Mouse (Mus musculus) small intestine, adult 10 weeks (tissue): ENCODE measurements around the gene Gm3238. TPM values are rescaled to one million over a fixed set of nuclear protein-coding genes. Genes with fewer than 3 reads are reported as not detected.

Experiments
- polyA plus RNA-seq: library from polyadenylated mRNA; stranded (reverse); fragments of 350-450 nt; fragmentation: Illumina TruSeq; extraction: RNeasy Lipid Tissue Mini Kit (QIAGEN cat#74804); gene quantifications from one replicate; pipeline ENCODE4 v1.2.3, GENCODE M21; 2014; ENCODE audit warnings: low replicate concordance

Gene Gm3238
- polyA plus RNA-seq = not detected

GRCm38 (mm10) chr10:77771225-77771624 lies at the start of gene Gm3238:
Gene Gm3238 (minus strand): TSS chr10:77771325.

DNA sequence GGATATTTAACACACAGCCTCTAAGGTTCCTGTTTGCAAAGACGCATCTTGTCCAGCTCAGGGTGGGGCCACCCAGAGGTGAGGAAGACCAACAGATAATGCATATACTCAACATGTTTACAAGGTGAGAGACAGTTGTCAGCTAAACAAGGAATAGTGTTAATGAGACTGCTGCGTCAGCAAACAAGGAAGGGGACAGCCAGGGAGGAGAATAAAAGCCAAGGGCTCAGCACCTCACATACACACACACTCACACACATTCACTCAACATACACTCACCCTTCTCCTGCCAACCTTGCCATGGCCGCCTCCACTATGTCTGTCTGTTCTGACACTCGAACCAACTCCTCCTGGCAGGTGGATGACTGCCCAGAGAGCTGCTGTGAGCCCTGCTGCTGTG lies 43.3 kb upstream of the Gm3238 start, which contains the start of gene Gm2696:
Gene Gm2696 (plus strand): TSS at position 301 of the 400 bp plus-strand sequence.

DNA sequence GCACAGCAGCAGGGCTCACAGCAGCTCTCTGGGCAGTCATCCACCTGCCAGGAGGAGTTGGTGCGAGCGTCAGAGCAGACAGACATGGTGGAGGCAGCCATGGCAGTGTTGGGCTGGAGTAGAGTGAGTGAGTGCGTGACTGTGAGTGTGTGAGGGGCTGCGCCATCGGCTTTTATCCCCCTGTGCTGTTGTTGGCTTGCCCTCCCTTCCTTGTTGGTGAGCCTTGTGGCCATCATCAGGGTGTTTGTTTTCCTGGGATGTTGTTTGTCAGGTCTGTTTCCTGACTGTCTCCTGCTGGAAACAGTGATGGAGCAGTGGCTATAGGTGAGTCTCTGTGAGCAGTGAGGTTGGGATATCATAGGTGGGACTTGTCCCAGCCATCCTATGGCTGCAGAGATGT lies 40.6 kb upstream of the Gm3238 start, which contains the start of gene Gm9507:
Gene Gm9507 (minus strand): TSS at position 101 of the 400 bp plus-strand sequence.

DNA sequence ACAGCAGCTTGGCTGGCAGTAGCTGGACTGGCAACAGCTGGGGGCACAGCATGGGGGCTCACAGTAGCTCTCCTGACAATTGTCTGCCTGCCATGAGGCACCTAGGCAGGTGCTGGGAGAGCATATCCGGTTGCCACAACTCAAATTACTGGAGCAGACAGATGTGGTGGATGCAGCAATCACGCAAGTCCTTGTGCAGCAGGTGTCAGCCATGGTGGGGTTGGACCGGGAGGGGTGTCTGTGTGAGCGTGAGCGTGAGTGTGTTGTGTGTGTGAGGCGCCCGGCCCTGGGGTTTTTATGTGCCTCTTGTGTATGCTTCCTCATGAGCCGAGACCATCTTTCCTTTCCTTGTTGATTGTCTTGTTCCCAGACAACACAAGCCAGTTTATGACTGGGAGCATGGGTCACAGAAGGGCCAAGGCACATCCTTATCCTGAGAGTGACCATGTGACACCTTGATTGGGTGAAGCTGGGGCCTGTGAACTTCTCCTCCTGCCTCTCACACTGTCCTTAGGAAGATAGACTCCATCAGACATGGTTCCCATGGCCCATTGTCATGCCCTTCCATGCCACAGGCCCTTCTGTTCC lies 27.9 kb upstream of the Gm3238 start, which contains the start of gene Gm19668:
Gene Gm19668 (minus strand): TSS at position 213 of the 588 bp plus-strand sequence.

DNA sequence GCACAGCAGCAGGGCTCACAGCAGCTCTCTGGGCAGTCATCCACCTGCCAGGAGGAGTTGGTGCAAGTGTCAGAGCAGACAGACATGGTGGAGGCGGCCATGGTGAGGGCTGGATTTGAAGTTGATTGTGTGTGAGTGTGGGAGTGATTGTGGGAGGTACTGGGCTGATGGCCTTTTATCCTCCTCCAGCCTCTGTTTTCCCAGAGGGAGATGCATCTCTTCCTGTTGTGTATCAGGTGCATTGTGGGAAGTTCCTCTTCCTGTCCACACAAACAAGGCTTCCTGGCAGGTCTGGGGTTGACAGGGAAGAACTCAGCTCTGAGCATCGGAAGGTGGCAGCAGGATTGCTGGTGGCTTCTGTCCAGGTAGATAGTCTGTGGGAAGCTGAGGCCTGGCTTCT lies 23.9 kb upstream of the Gm3238 start, which contains the start of gene Gm9639:
Gene Gm9639 (minus strand): TSS at position 101 of the 400 bp plus-strand sequence.

DNA sequence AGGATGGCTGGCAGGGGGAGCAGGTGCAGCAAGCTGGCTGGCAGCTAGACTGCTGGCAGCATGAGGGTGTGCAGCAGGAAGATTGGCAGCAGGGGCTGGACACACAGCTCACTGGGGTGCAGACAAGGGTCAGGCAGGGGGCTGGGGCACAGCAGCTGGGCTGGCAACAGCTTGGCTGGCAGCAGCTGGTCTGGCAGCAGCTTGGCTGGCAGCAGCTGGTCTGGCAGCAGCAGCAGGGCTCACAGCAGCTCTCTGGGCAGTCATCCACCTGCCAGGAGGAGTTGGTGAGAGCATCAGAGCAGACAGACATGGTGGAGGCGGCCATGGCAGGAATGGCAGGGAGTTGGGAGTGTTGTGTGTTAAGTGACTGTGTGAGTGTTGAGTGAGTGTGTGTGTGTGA lies 16.8 kb upstream of the Gm3238 start, which contains the start of gene Gm7137:
Gene Gm7137 (minus strand): TSS at position 325 of the 400 bp plus-strand sequence.

GRCm38 (mm10) chr10:77782442-77782841 lies 11.3 kb upstream of the Gm3238 start, which contains the start of gene Gm3250:
Gene Gm3250 (minus strand): TSS chr10:77782542.

GRCm38 (mm10) chr10:77776844-77777243 lies 5.7 kb upstream of the Gm3238 start, which contains the start of gene Gm7138:
Gene Gm7138 (minus strand): TSS chr10:77776944.

GRCm38 (mm10) chr10:77759582-77759981 lies 11.5 kb downstream of the Gm3238 start, which contains the start of gene Gm3233:
Gene Gm3233 (minus strand): TSS chr10:77759682.

DNA sequence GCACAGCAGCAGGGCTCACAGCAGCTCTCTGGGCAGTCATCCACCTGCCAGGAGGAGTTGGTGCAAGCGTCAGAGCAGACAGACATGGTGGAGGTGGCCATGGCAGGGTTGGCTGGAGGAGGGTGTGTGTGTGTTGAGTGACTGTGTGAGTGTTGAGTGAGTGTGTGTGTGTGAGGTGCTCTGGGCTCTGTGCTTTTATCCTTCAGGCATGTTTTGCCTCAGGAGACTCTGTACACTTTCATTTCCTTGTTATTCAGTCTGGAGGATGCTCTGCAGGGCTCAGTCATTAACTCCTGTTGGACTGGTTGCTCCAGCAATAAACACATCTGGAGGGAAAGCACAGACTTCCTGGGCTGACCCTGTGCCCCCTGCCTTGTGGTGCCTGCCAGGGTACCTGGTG lies 19.9 kb downstream of the Gm3238 start, which contains the start of gene Gm9736:
Gene Gm9736 (minus strand): TSS at position 101 of the 400 bp plus-strand sequence.

DNA sequence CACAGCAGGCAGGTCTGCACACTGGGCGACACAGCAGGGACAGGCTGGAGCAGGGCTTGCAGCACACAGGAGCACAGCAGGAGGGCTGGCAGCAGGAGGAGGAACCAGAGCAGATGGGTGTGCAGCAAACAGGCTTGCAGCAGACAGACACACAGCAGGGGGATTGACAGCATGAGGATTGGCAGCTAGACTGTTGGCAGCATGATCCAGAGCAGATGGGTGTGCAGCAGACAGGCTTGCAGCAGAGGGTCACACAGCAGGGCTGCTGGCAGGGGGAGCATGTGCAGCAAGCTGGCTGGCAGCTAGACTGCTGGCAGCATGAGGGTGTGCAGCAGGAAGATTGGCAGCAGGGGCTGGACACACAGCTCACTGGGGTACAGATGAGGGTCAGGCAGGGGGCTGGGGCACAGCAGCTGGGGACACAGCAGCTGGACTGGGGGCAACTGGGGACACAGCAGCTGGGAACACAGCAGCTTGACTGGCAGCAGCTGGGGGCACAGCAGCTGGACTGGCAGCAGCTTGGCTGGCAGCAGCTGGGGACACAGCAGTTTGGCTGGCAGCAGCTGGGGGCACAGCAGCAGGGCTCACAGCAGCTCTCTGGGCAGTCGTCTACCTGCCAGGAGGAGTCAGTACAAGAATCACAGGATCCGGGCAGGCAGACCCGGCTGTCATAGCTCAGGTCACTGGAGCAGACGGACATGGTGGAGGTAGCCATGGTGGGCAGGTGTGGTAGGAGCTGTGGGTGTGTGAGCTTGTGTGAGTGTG lies 29.0 kb downstream of the Gm3238 start, which contains the start of gene Gm18596:
Gene Gm18596 (minus strand): TSS at position 715 of the 765 bp plus-strand sequence.

DNA sequence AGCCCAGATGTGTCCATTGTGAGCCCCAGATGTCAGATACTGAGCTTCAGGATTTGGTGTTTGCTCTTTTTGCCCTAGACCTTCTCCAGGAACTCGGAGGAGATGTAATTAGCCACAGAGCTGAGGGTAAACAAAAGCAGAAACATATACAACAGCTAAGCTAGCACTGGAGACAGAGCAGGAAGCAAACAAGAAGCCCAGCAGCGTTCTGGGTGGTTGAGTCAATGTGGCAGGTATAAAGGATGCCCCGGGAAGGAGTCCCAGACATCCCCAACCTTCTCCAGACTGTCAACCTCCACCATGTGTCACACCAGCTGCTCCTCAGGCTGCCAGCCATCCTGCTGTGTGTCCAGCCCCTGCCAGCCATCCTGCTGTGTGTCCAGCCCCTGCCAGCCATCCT lies 44.9 kb downstream of the Gm3238 start, which contains the start of gene Gm10100:
Gene Gm10100 (plus strand): TSS at position 301 of the 400 bp plus-strand sequence.

Other genes with a start within 250 kb of the Gm3238 start
- 3.0 TPM for gene Itgb2, start 241.1 kb downstream of the Gm3238 start, polyA plus RNA-seq
- gene Pttg1ip, start 189.6 kb downstream of the Gm3238 start, polyA plus RNA-seq = 153 TPM
- 54.4 TPM for gene Sumo3, start 165.2 kb downstream of the Gm3238 start, polyA plus RNA-seq
- gene Gm49325, start 165.1 kb downstream of the Gm3238 start, polyA plus RNA-seq = not detected
- 2.6 TPM for gene Ube2g2, start 149.1 kb downstream of the Gm3238 start, polyA plus RNA-seq
- gene Tspear, start 84.8 kb downstream of the Gm3238 start, polyA plus RNA-seq = not detected
- gene Gm19402, start 80.6 kb downstream of the Gm3238 start, polyA plus RNA-seq = not detected
- gene Gm9508, start 74.1 kb downstream of the Gm3238 start, polyA plus RNA-seq = not detected
- not detected for gene Gm10272, start 64.7 kb downstream of the Gm3238 start, polyA plus RNA-seq
- gene Gm10024, start 59.9 kb downstream of the Gm3238 start, polyA plus RNA-seq = not detected
- not detected for gene Gm10142, start 55.5 kb downstream of the Gm3238 start, polyA plus RNA-seq
- gene Krtap12-1, start 50.7 kb downstream of the Gm3238 start, polyA plus RNA-seq = not detected
- gene Gm10100, start 44.8 kb downstream of the Gm3238 start, polyA plus RNA-seq = not detected
- gene Gm18596, start 28.7 kb downstream of the Gm3238 start, polyA plus RNA-seq = not detected
- not detected for gene Gm9736, start 20.0 kb downstream of the Gm3238 start, polyA plus RNA-seq
- not detected for gene Gm3233, start 11.6 kb downstream of the Gm3238 start, polyA plus RNA-seq
- not detected for gene Gm7138, start 5.6 kb upstream of the Gm3238 start, polyA plus RNA-seq
- gene Gm3250, start 11.2 kb upstream of the Gm3238 start, polyA plus RNA-seq = not detected
- not detected for gene Gm7137, start 16.9 kb upstream of the Gm3238 start, polyA plus RNA-seq
- gene Gm9639, start 23.8 kb upstream of the Gm3238 start, polyA plus RNA-seq = not detected
- not detected for gene Gm19668, start 27.8 kb upstream of the Gm3238 start, polyA plus RNA-seq
- not detected for gene Gm9507, start 40.5 kb upstream of the Gm3238 start, polyA plus RNA-seq
- gene Gm2696, start 43.4 kb upstream of the Gm3238 start, polyA plus RNA-seq = not detected
- gene Krtap10-4, start 55.8 kb upstream of the Gm3238 start, polyA plus RNA-seq = not detected
- not detected for gene Krtap10-10, start 64.6 kb upstream of the Gm3238 start, polyA plus RNA-seq
- not detected for gene Gm36176, start 75.5 kb upstream of the Gm3238 start, polyA plus RNA-seq
- not detected for gene Gm10318, start 81.5 kb upstream of the Gm3238 start, polyA plus RNA-seq
- gene Gm3285, start 90.7 kb upstream of the Gm3238 start, polyA plus RNA-seq = not detected
- gene Lrrc3, start 131.2 kb upstream of the Gm3238 start, polyA plus RNA-seq = 2.0 TPM
- gene Trpm2, start 199.2 kb upstream of the Gm3238 start, polyA plus RNA-seq = 1.3 TPM
- gene 1810043G02Rik, start 207.2 kb upstream of the Gm3238 start, polyA plus RNA-seq = 0.33 TPM
- gene Pfkl, start 238.8 kb upstream of the Gm3238 start, polyA plus RNA-seq = 0.52 TPM